Mouse (Mus musculus): ENCODE results near the gene Ccdc114. TPM values are rescaled to one million over a fixed set of nuclear protein-coding genes. Genes with fewer than 3 reads are reported as not detected.
"Not testable (repeated sequence)": the region's sequence is repeated elsewhere in the genome, so short reads cannot be mapped to it uniquely, and the experiment has no call there.

Gene Ccdc114
- polyA plus RNA-seq (2016; fragmentation: Nextera tagmentation; extraction: Ambion mirVana): 6.5 and 7.7 TPM in 2 replicates

GRCm38 (mm10) chr7:45923762-45924428 is at the start of gene Ccdc114:
TSS of gene Ccdc114 (plus strand) at chr7:45924072.
- peaks cover 53% of the 10 kb centered on the region for H3K4me1 ChIP-seq (replicated peaks)
- H3K27me3 ChIP-seq (ENCODE audit: insufficient read depth, poor library complexity, severe bottlenecking): peaks cover 39% of the 10 kb centered on the region
- peaks cover 2% of the 10 kb centered on the region; the same call in 1 of the 2 replicates for H3K9me3 ChIP-seq
- peak within 1 kb of the TSS; percentile 56 for H3K4me3 ChIP-seq
- 4% methylated on average over 24 of the region's 24 CpGs for WGBS
- peak; percentile 71 for DNase-seq (ENCODE audit: low spot score)
- H3K36me3 ChIP-seq: no peaks in the 10 kb centered on the region
- H3K27ac ChIP-seq: peak within 1 kb of the TSS; percentile 89

- H3K4me3 ChIP-seq: no peak overlapping the region
- peaks cover 5% of the 10 kb centered on the region for H3K27me3 ChIP-seq (ENCODE audit: insufficient read depth, poor library complexity, severe bottlenecking)
- H3K36me3 ChIP-seq: peaks cover 80% of the 10 kb centered on the region
- H3K9me3 ChIP-seq: no peaks in the 10 kb centered on the region; the same call in 1 of the 2 replicates
- DNase-seq (ENCODE audit: low spot score): no peak
- H3K27ac ChIP-seq: no peak overlapping the region
- WGBS: 98% methylated on average over 7 of the region's 7 CpGs
- H3K4me1 ChIP-seq (replicated peaks): peaks cover 19% of the 10 kb centered on the region
Measured at GRCm38 (mm10) chr7:45876895-45877294, 47.0 kb upstream of the Ccdc114 start.

GRCm38 (mm10) chr7:45878278-45878677 is 45.6 kb upstream of the Ccdc114 start, which contains the start of gene Grin2d:
TSS of gene Grin2d (minus strand) at chr7:45878378.
- H3K4me3 ChIP-seq; DNase-seq (ENCODE audit: low spot score); H3K9me3 ChIP-seq; H3K27me3 ChIP-seq (ENCODE audit: insufficient read depth, poor library complexity, severe bottlenecking); H3K27ac ChIP-seq: not testable (repeated sequence)
- H3K4me1 ChIP-seq (replicated peaks): peaks cover 19% of the 10 kb centered on the region
- peaks cover 94% of the 10 kb centered on the region for H3K36me3 ChIP-seq
- WGBS: 93% methylated on average over 1 of the region's 1 CpGs

- H3K4me3 ChIP-seq: no peak overlapping the region
- no peak overlapping the region for H3K27ac ChIP-seq
- DNase-seq (ENCODE audit: low spot score): no peak
- WGBS: 97% methylated on average over 4 of the region's 4 CpGs
- H3K9me3 ChIP-seq: no peaks in the 10 kb centered on the region; the same call in 1 of the 2 replicates
- no peaks in the 10 kb centered on the region for H3K27me3 ChIP-seq (ENCODE audit: insufficient read depth, poor library complexity, severe bottlenecking)
- no peaks in the 10 kb centered on the region for H3K4me1 ChIP-seq (replicated peaks)
- H3K36me3 ChIP-seq: peaks cover 99% of the 10 kb centered on the region
Measured at GRCm38 (mm10) chr7:45880531-45880930, 43.3 kb upstream of the Ccdc114 start.

- H3K36me3 ChIP-seq: peaks cover 99% of the 10 kb centered on the region
- no peaks in the 10 kb centered on the region; the same call in 1 of the 2 replicates for H3K9me3 ChIP-seq
- no peaks in the 10 kb centered on the region for H3K27me3 ChIP-seq (ENCODE audit: insufficient read depth, poor library complexity, severe bottlenecking)
- WGBS: 94% methylated on average over 2 of the region's 2 CpGs
- DNase-seq (ENCODE audit: low spot score): no peak
- H3K4me1 ChIP-seq (replicated peaks): no peaks in the 10 kb centered on the region
- H3K27ac ChIP-seq: no peak overlapping the region
- no peak overlapping the region for H3K4me3 ChIP-seq
Measured at GRCm38 (mm10) chr7:45881011-45881410, 42.9 kb upstream of the Ccdc114 start.

- Histone ChIP-seq H3K27me3 (ENCODE audit: insufficient read depth, poor library complexity, severe bottlenecking) (no peaks in the 10 kb centered on the region), H3K36me3 (peaks cover 42% of the 10 kb centered on the region)
- 73% methylated on average over 3 of the region's 3 CpGs for WGBS
Measured at GRCm38 (mm10) chr7:45887246-45887645, 36.6 kb upstream of the Ccdc114 start.

GRCm38 (mm10) chr7:45892651-45893050 is 31.2 kb upstream of the Ccdc114 start:
- 77% methylated on average over 2 of the region's 2 CpGs for WGBS
- Histone ChIP-seq H3K27ac (no peak overlapping the region), H3K4me1 (replicated peaks) (peaks cover 12% of the 10 kb centered on the region), H3K36me3 (no peaks in the 10 kb centered on the region), H3K27me3 (ENCODE audit: insufficient read depth, poor library complexity, severe bottlenecking) (peaks cover 9% of the 10 kb centered on the region), H3K4me3 (no peak overlapping the region), H3K9me3 (no peaks in the 10 kb centered on the region)
- DNase-seq (ENCODE audit: low spot score): no peak

More at GRCm38 (mm10) chr7:45887246-45887645, 36.6 kb upstream of the Ccdc114 start:
- DNase-seq (ENCODE audit: low spot score): no peak
- no peak overlapping the region for H3K27ac ChIP-seq
- no peaks in the 10 kb centered on the region for H3K9me3 ChIP-seq
- H3K4me3 ChIP-seq: no peak overlapping the region
- H3K4me1 ChIP-seq (replicated peaks): no peaks in the 10 kb centered on the region; the same call in 1 of the 2 replicates

GRCm38 (mm10) chr7:45895931-45896516 is 27.8 kb upstream of the Ccdc114 start:
- H3K9me3 ChIP-seq: no peaks in the 10 kb centered on the region
- H3K36me3 ChIP-seq: no peaks in the 10 kb centered on the region
- 77% methylated on average over 6 of the region's 6 CpGs for WGBS
- no peak for DNase-seq (ENCODE audit: low spot score)
- H3K4me3 ChIP-seq: peak overlapping the region; percentile 60
- H3K27me3 ChIP-seq (ENCODE audit: insufficient read depth, poor library complexity, severe bottlenecking): peaks cover 9% of the 10 kb centered on the region
- peaks cover 20% of the 10 kb centered on the region for H3K4me1 ChIP-seq (replicated peaks)
- H3K27ac ChIP-seq: peak overlapping the region; percentile 86

- Histone ChIP-seq H3K4me3 (peak within 1 kb of the TSS; percentile 60), H3K36me3 (no peaks in the 10 kb centered on the region), H3K27me3 (ENCODE audit: insufficient read depth, poor library complexity, severe bottlenecking) (peaks cover 9% of the 10 kb centered on the region), H3K9me3 (no peaks in the 10 kb centered on the region), H3K4me1 (replicated peaks) (peaks cover 20% of the 10 kb centered on the region), H3K27ac (peak within 1 kb of the TSS; percentile 90)
- WGBS: under 1% methylated on average over 40 of the region's 40 CpGs
- peak; percentile 96 for DNase-seq (ENCODE audit: low spot score)
Measured at GRCm38 (mm10) chr7:45896517-45897257, 27.2 kb upstream of the Ccdc114 start, which contains the start of the genes Syngr4 and Tmem143. TSS of gene Syngr4 (minus strand) at chr7:45896714. TSS of gene Tmem143 (plus strand) at chr7:45896941.

GRCm38 (mm10) chr7:45897258-45897757 is 26.6 kb upstream of the Ccdc114 start:
- Histone ChIP-seq H3K27ac (peak overlapping the region; percentile 90), H3K36me3 (no peaks in the 10 kb centered on the region), H3K4me1 (replicated peaks) (peaks cover 20% of the 10 kb centered on the region), H3K9me3 (no peaks in the 10 kb centered on the region), H3K4me3 (peak overlapping the region; percentile 60), H3K27me3 (ENCODE audit: insufficient read depth, poor library complexity, severe bottlenecking) (peaks cover 9% of the 10 kb centered on the region)
- no peak for DNase-seq (ENCODE audit: low spot score)
- under 1% methylated on average over 19 of the region's 19 CpGs for WGBS

- H3K4me3 ChIP-seq: peak overlapping the region; percentile 60; the same call in 1 of the 2 replicates
- H3K27me3 ChIP-seq (ENCODE audit: insufficient read depth, poor library complexity, severe bottlenecking); H3K9me3 ChIP-seq; H3K36me3 ChIP-seq; DNase-seq (ENCODE audit: low spot score): not testable (repeated sequence)
- H3K4me1 ChIP-seq (replicated peaks): peaks cover 20% of the 10 kb centered on the region
- H3K27ac ChIP-seq: peak overlapping the region; percentile 90; the same call in 1 of the 2 replicates
- 58% methylated on average over 4 of the region's 4 CpGs for WGBS
Measured at GRCm38 (mm10) chr7:45898125-45898524, 25.7 kb upstream of the Ccdc114 start.

- 63% methylated on average over 5 of the region's 5 CpGs for WGBS
- H3K9me3 ChIP-seq: 0 out of 2 replicates have a peak, but pooled peaks cover 3% of the 10 kb centered on the region
- peaks cover 4% of the 10 kb centered on the region; the same call in 1 of the 2 replicates for H3K36me3 ChIP-seq
- H3K4me1 ChIP-seq (replicated peaks): peaks cover 15% of the 10 kb centered on the region
- H3K27ac ChIP-seq: no peak overlapping the region
- no peaks in the 10 kb centered on the region for H3K27me3 ChIP-seq (ENCODE audit: insufficient read depth, poor library complexity, severe bottlenecking)
- no peak overlapping the region for H3K4me3 ChIP-seq
- peak; percentile 25 for DNase-seq (ENCODE audit: low spot score)
Measured at GRCm38 (mm10) chr7:45901562-45901961, 22.3 kb upstream of the Ccdc114 start.

Data from hindbrain, embryonic 10.5 days (tissue).